Mouse (Mus musculus) large intestine, adult 2 months (tissue): Measurements from ENCODE around the gene Hist2h3b. TPM values are rescaled to one million over a fixed set of nuclear protein-coding genes. Genes with fewer than 3 reads are reported as not detected.
"Not testable (repeated sequence)": the region's sequence is repeated elsewhere in the genome, so short reads cannot be mapped to it uniquely, and the experiment has no call there.

Source experiments
- DNase-seq: peaks from one replicate; pipeline ENCODE4 v3.0.0-alpha.2; 2012; ENCODE audit warnings: low read depth, low spot score
- WGBS: fragments of 180-500 bp; shearing (Covaris S2); methylation state at CpG from one replicate; pipeline ENCODE4 v1.1.7; 2018; 5-methylcytosine and 5-hydroxymethylcytosine counted together
- polyA plus RNA-seq: library from polyadenylated mRNA; depleted of rRNA; stranded (reverse); fragments of >200 nt; gene quantifications from 2 replicates; pipeline ENCODE4 v1.2.3, GENCODE M21; 2012

Hist2h3b gene
- polyA plus RNA-seq, 1 experiment: 62.7 TPM

DNA sequence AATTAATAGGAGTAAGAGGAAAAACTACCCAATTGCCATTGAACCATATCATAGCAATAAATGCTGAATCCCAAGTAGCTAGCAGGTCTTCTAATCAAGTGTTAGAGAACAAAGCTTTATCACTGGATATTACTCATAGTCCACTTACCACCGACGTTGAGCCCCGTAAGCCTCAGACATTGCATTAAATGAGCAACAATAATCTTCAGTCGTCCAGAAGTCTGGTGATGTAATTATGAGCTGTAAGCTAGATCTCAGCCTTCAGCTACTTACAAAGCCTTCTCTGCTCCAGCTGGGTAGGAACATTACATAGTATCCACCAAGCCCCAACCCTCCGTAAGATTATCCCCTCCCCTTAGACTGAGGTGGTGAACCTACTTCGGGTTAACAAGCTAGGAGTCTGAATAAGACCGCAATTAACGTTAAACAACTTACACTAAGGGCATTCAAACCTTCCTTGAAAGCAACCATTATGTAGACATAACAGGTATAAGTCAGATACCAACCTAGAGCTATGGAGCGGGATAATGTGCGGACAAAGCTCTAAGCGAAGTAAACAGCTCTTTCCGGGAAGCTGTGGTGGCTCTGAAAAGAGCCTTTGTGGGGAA lies 30.4 kb upstream of the Hist2h3b start:
- no peak for DNase-seq
- WGBS: 5% methylated on average over 12 of the region's 12 CpGs

GRCm38 (mm10) chr3:96238954-96239793 lies 29.3 kb upstream of the Hist2h3b start, which contains the start of gene Hist2h3c2:
TSS of gene Hist2h3c2 (minus strand) at chr3:96239127.
- WGBS: under 1% methylated on average over 26 of the region's 68 CpGs

GRCm38 (mm10) chr3:96239949-96240798 lies 28.3 kb upstream of the Hist2h3b start, which contains the start of gene Hist2h2aa2:
TSS of gene Hist2h2aa2 (minus strand) at chr3:96240276.
- not testable (repeated sequence) for DNase-seq
- 2% methylated on average over 41 of the region's 85 CpGs for WGBS

More at GRCm38 (mm10) chr3:96238954-96239793, 29.3 kb upstream of the Hist2h3b start, which contains the start of gene Hist2h3c2:
- not testable (repeated sequence) for DNase-seq

GRCm38 (mm10) chr3:96240799-96241197 lies 27.7 kb upstream of the Hist2h3b start:
- no peak for DNase-seq
- 80% methylated on average over 9 of the region's 9 CpGs for WGBS

DNA sequence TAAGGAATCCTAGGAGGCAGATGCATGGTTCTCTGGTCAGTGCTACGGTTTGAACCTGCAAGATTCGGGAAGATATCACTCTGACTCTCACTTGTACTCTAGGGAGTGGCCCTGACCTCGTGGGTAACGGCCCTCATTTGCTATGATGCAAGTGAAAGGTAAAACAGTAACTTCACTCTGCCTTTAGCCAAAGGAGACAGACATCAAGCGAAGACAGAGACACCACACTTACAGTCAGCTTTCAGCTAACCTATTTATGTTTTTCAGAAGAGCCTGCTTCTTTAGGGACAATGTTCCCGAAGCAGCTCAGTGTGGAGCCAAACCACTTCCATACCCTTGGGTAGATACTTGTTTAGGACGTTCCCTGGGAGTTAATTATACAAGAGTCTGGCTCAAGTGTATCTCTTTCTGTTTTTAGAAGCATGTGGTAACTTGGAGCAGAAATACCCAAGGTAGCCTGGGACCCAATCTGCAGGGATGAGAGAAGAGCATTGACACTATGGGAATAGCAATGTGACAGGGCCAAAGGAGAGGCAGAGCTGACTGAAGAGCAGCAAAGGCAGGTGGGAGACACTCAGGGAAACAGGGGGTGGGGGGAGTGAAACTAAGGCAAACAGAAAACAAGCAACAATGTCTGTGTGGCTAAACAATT lies 24.4 kb upstream of the Hist2h3b start:
- 36% methylated on average over 7 of the region's 7 CpGs for WGBS

GRCm38 (mm10) chr3:96245003-96245886 lies 23.2 kb upstream of the Hist2h3b start, which contains the start of gene Hist2h2aa1:
TSS of gene Hist2h2aa1 (plus strand) at chr3:96245497.
- DNase-seq: not testable (repeated sequence)
- WGBS: 1% methylated on average over 39 of the region's 88 CpGs

More for the DNA sequence above, 24.4 kb upstream of the Hist2h3b start:
- no peak for DNase-seq

GRCm38 (mm10) chr3:96246018-96246417 lies 22.4 kb upstream of the Hist2h3b start:
- WGBS: under 1% methylated on average over 12 of the region's 21 CpGs
- not testable (repeated sequence) for DNase-seq

GRCm38 (mm10) chr3:96246427-96246856 lies 22.0 kb upstream of the Hist2h3b start, which contains the start of gene Hist2h3c1:
TSS of gene Hist2h3c1 (plus strand) at chr3:96246685.
- DNase-seq: not testable (repeated sequence)
- WGBS: 0% methylated on average over 15 of the region's 47 CpGs

DNA sequence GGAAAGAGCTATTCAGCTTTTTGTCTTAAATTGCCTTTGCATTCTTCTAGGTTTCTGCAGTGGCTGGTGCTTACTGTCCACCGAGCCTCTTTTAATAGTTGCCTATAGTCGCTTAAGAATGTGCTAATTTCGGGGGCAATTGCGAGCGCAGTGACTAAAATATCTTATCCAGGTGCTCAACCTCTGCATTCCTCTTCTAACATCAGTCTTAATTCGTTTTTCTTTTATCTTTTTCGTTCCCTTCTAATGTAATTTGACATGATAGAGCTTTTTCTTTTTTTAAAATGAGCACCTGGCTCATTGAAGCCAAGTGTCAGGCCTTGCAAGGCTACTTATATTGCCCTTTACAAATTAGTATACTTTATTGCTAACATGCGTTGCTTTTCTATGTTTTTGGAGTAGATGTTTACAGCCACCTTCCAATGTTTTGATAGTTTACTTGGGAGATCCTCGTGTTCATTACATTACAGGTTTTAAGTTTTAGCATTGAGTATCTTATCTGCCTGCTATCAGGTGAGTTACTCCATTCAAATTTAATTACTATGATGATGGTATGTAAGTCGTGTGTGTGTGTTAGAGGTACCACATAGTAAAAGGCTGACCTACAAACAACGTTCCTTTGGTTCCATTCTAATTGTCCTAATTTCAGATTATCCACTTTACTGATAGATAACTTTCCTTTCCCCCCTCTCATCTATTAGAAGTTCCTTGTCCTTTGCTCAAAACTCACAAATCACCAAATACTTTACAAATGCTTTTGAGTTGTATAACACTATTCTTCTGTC lies 20.9 kb upstream of the Hist2h3b start:
- 17% methylated on average over 11 of the region's 11 CpGs for WGBS
- no peak for DNase-seq

DNA sequence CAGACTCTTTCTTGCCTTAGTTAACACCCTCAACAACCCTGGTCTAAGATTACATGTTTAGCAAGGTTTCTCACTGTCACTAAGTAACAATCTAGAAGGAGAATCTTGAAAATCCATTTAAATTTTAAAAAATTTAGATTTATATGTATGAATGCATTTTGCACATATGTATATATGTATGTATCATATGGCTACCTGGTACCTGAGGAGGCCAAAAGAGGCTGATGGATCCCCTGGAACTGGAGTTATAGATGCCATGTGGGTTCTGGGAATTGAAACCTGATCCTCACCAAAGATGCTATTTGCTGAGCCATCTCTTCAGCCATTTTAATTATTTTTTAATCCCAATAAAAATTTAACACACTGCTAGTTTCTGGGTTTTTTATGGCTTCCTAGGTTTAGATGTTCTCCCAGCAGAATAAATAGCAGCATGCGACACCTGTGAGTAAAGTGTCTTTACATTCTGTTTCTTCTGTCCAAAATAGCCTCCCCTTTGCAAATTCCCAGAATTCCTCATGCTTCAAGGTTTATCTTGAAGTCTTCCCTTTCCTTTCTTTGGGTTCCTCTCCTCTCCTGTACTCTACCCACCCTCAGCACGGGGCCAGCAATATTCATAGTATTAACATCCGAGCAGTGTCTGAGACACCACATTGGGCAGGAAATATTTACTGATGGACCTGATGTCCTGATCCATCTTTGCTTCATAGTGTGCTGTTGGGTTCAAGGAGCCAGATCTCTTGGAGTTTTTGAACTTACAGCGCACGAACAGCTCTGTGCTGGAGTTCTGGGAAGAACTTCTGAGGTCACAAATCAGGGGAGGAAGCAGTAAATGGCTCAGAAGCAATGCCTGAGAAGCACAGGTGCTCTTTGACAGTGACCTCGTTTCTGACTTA lies 20.1 kb upstream of the Hist2h3b start:
- 45% methylated on average over 6 of the region's 6 CpGs for WGBS

GRCm38 (mm10) chr3:96249034-96249345 lies 19.5 kb upstream of the Hist2h3b start:
- 67% methylated on average over 4 of the region's 4 CpGs for WGBS
- DNase-seq: no peak

More for the DNA sequence above, 20.1 kb upstream of the Hist2h3b start:
- DNase-seq: no peak

GRCm38 (mm10) chr3:96250890-96251289 lies 17.6 kb upstream of the Hist2h3b start:
- WGBS: 53% methylated on average over 3 of the region's 3 CpGs
- no peak for DNase-seq

- 87% methylated on average over 3 of the region's 3 CpGs for WGBS
- DNase-seq: no peak
These were observed 16.7 kb upstream of the Hist2h3b start for GRCm38 (mm10) chr3:96251787-96252186.

- DNase-seq: no peak
- 85% methylated on average over 10 of the region's 10 CpGs for WGBS
These were observed 13.6 kb upstream of the Hist2h3b start for GRCm38 (mm10) chr3:96254683-96255355.

DNA sequence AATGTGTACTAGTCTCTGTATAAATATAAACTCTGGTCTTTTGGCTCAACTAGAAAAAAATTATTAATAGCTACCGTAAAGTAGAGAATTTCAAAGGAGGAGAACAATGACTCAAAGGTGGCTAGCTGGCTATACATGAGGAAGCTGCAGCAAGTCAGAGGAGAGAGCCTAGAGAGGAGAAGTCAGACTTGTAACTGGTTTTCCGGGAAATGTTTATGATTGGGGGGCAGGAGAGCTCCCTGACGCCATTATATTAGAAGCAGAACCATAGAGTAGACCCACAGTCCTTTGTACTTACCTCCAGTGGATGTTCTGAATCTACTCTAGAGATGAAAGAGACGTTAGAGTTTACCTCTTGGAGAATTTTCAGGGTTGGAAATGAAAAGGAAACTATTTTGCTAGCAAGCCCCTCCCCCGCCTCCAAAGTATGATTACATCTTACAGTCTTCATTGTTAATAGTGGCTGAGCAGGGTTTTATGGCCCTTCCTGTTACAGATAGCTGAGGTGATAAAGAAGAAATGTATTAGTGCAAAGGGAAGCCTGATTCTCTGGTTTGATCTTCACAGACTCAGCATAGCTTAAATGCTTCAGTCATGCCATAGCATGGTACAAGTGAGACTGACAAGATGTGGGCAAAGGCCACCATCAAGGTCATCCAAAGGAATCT lies 12.4 kb upstream of the Hist2h3b start:
- 27% methylated on average over 5 of the region's 5 CpGs for WGBS
- no peak for DNase-seq
